Mouse (Mus musculus) MEL (cell line): ENCODE measurements at regions not wholly inside any gene's neighbourhood (a gene's known extent, or its start where the extent isn't known, plus 50 kb on each side); places are given as distances from the start of the nearest gene placed in this dataset.

ENCODE experiments used
- DNase-seq: peaks from one replicate; pipeline ENCODE4 v3.0.0; 2011; ENCODE audit warnings: low read depth, low spot score
- H3K27ac ChIP-seq: 2 replicates; pipeline ENCODE4 v1.5.1; 2012; ENCODE audit warnings: low read depth, mild to moderate bottlenecking, control low read depth, low read length, moderate library complexity; ENCODE audit not compliant: control insufficient read depth
- H3K27me3 ChIP-seq, 2 experiments: fragments of 150-350 bp in 1 of 2; sonication (generic) in 1 of 2; 2 replicates each; pipeline ENCODE4 v1.6.1; 2012; ENCODE audit warnings: low read length in 2 of 2, mild to moderate bottlenecking in 2 of 2, improper control_type of control experiment in 1 of 2, moderate library complexity in 1 of 2; ENCODE audit not compliant: insufficient read depth in 2 of 2, control insufficient read depth in 1 of 2
- H3K36me3 ChIP-seq, 2 experiments: 2 replicates each; pipeline ENCODE4 v1.6.1; 2012 to 2014; ENCODE audit warnings: low read length in 2 of 2, improper control_type of control experiment in 1 of 2, inconsistent platforms in 1 of 2, mild to moderate bottlenecking in 1 of 2; ENCODE audit not compliant: insufficient read depth in 2 of 2, control insufficient read depth in 1 of 2
- H3K4me1 ChIP-seq, 2 experiments: fragments of 150-350 bp in 1 of 2; sonication (generic) in 1 of 2; 2 replicates each; pipeline ENCODE4 v1.6.1; 2012; ENCODE audit warnings: low read length in 2 of 2, improper control_type of control experiment in 1 of 2, mild to moderate bottlenecking in 1 of 2; ENCODE audit not compliant: insufficient read depth in 2 of 2, control insufficient read depth in 1 of 2
- H3K4me3 ChIP-seq, 2 experiments: fragments of 150-350 bp in 1 of 2; sonication (generic) in 1 of 2; 2 replicates each; pipeline ENCODE4 v1.5.1; 2012; ENCODE audit warnings: low read depth in 2 of 2, low read length in 2 of 2, mild to moderate bottlenecking in 2 of 2, moderate library complexity in 2 of 2, control low read depth in 1 of 2, improper control_type of control experiment in 1 of 2; ENCODE audit not compliant: control insufficient read depth in 1 of 2, insufficient read depth in 1 of 2
- H3K79me2 ChIP-seq: 2 replicates; pipeline ENCODE4 v1.6.1; 2012; ENCODE audit warnings: mild to moderate bottlenecking, low read length, moderate library complexity; ENCODE audit not compliant: control insufficient read depth, poor library complexity, insufficient read depth
- H3K9ac ChIP-seq: 2 replicates; pipeline ENCODE4 v1.6.1; 2012; ENCODE audit warnings: low read depth, mild to moderate bottlenecking, control low read depth, low read length, moderate library complexity; ENCODE audit not compliant: control insufficient read depth, poor library complexity, severe bottlenecking
- H3K9me3 ChIP-seq: fragments of 150-350 bp; sonication (generic); replicated peaks from 2 replicates; pipeline ENCODE4 v1.6.1; 2012; ENCODE audit warnings: mild to moderate bottlenecking, low read length, improper control_type of control experiment, moderate library complexity; ENCODE audit not compliant: insufficient read depth
- CTCF ChIP-seq, 3 experiments: IDR thresholded peaks in 2 of 3; conservative IDR thresholded peaks in 1 of 3; 2 replicates each; pipeline ENCODE4 v1.5.1; 2011 to 2012; ENCODE audit warnings: low read length in 3 of 3, low read depth in 2 of 3, mild to moderate bottlenecking in 2 of 3, improper control_type of control experiment in 1 of 3, inconsistent platforms in 1 of 3, mixed read lengths in 1 of 3, moderate library complexity in 1 of 3; ENCODE audit not compliant: control insufficient read depth in 1 of 3, insufficient read depth in 1 of 3, poor library complexity in 1 of 3, severe bottlenecking in 1 of 3
- ELF1 ChIP-seq: IDR thresholded peaks from 2 replicates; pipeline ENCODE4 v1.6.1; 2014; ENCODE audit warnings: low read depth, mild to moderate bottlenecking, inconsistent platforms, low read length, improper control_type of control experiment, moderate library complexity
- EP300 ChIP-seq, 2 experiments: IDR thresholded peaks; 2 replicates each; pipeline ENCODE4 v1.6.1; 2011; ENCODE audit warnings: improper control_type of control experiment in 2 of 2, low read length in 2 of 2, low read depth in 1 of 2, mild to moderate bottlenecking in 1 of 2
- ETS1 ChIP-seq: IDR thresholded peaks from 2 replicates; pipeline ENCODE4 v1.6.1; 2012; ENCODE audit warnings: low read depth, mild to moderate bottlenecking, inconsistent platforms, low read length, improper control_type of control experiment, moderate library complexity
- GABPA ChIP-seq: IDR thresholded peaks from 2 replicates; pipeline ENCODE4 v1.6.1; 2012; ENCODE audit warnings: low read depth, mild to moderate bottlenecking, inconsistent platforms, low read length, improper control_type of control experiment, moderate library complexity
- HCFC1 ChIP-seq: IDR thresholded peaks from 2 replicates; pipeline ENCODE4 v1.6.1; 2012; ENCODE audit warnings: low read depth, mild to moderate bottlenecking, inconsistent platforms, low read length, improper control_type of control experiment, moderate library complexity
- JUND ChIP-seq: IDR thresholded peaks from 2 replicates; pipeline ENCODE4 v1.6.1; 2011; ENCODE audit warnings: low read depth, mild to moderate bottlenecking, improper control_type of control experiment, low read length
- KAT2A ChIP-seq: conservative IDR thresholded peaks from 2 replicates; pipeline ENCODE4 v1.6.1; 2012; ENCODE audit warnings: low read depth, low read length, improper control_type of control experiment, inconsistent platforms
- MAFK ChIP-seq: IDR thresholded peaks from 2 replicates; pipeline ENCODE4 v1.6.1; 2011; ENCODE audit warnings: low read depth, mild to moderate bottlenecking, low read length, improper control_type of control experiment, borderline replicate concordance
- MAX ChIP-seq: IDR thresholded peaks from 2 replicates; pipeline ENCODE4 v1.6.1; 2011; ENCODE audit warnings: low read length, improper control_type of control experiment
- MAZ ChIP-seq: IDR thresholded peaks from 2 replicates; pipeline ENCODE4 v1.6.1; 2012; ENCODE audit warnings: low read depth, mild to moderate bottlenecking, inconsistent platforms, low read length, improper control_type of control experiment
- MEF2A ChIP-seq: IDR thresholded peaks from 2 replicates; pipeline ENCODE4 v1.6.1; 2014; ENCODE audit warnings: low read depth, mild to moderate bottlenecking, inconsistent platforms, low read length, improper control_type of control experiment; ENCODE audit not compliant: poor library complexity, insufficient replicate concordance, severe bottlenecking; ENCODE audit errors: extremely low read depth
- MXI1 ChIP-seq: IDR thresholded peaks from 2 replicates; pipeline ENCODE4 v1.6.1; 2011; ENCODE audit warnings: mild to moderate bottlenecking, low read depth, low read length, improper control_type of control experiment
- MYB ChIP-seq: IDR thresholded peaks from 2 replicates; pipeline ENCODE4 v1.6.1; 2011; ENCODE audit warnings: mild to moderate bottlenecking, low read depth, low read length, improper control_type of control experiment
- NRF1 ChIP-seq: IDR thresholded peaks from 2 replicates; pipeline ENCODE4 v1.6.1; 2014; ENCODE audit warnings: low read depth, mild to moderate bottlenecking, inconsistent platforms, low read length, improper control_type of control experiment, moderate library complexity; ENCODE audit not compliant: poor library complexity, insufficient read depth, severe bottlenecking
- POLR2A ChIP-seq, 2 experiments: IDR thresholded peaks; 2 replicates each; pipeline ENCODE4 v1.6.1; 2011 to 2012; ENCODE audit warnings: low read length in 2 of 2, mild to moderate bottlenecking in 2 of 2, control low read depth in 1 of 2, improper control_type of control experiment in 1 of 2, low read depth in 1 of 2, moderate library complexity in 1 of 2; ENCODE audit not compliant: control insufficient read depth in 1 of 2, insufficient read depth in 1 of 2, poor library complexity in 1 of 2
- POLR2AphosphoS2 ChIP-seq: IDR thresholded peaks from 2 replicates; pipeline ENCODE4 v1.6.1; 2011; ENCODE audit warnings: low read length, improper control_type of control experiment
- RCOR1 ChIP-seq: IDR thresholded peaks from 2 replicates; pipeline ENCODE4 v1.6.1; 2012; ENCODE audit warnings: low read depth, mild to moderate bottlenecking, inconsistent platforms, low read length, improper control_type of control experiment
- SIN3A ChIP-seq: IDR thresholded peaks from 2 replicates; pipeline ENCODE4 v1.6.1; 2012; ENCODE audit warnings: low read length, improper control_type of control experiment, inconsistent platforms
- TAL1 ChIP-seq: IDR thresholded peaks from 2 replicates; pipeline ENCODE4 v1.6.1; 2012; ENCODE audit warnings: mild to moderate bottlenecking, inconsistent platforms, low read length, moderate library complexity, mixed read lengths
- TCF12 ChIP-seq: IDR thresholded peaks from 2 replicates; pipeline ENCODE4 v1.6.1; 2014; ENCODE audit warnings: low read depth, mild to moderate bottlenecking, inconsistent platforms, low read length, improper control_type of control experiment, moderate library complexity
- UBTF ChIP-seq: IDR thresholded peaks from 2 replicates; pipeline ENCODE4 v1.6.1; 2012; ENCODE audit warnings: low read depth, mild to moderate bottlenecking, inconsistent platforms, low read length, improper control_type of control experiment, moderate library complexity, borderline replicate concordance; ENCODE audit not compliant: insufficient read depth
- USF1 ChIP-seq: IDR thresholded peaks from 2 replicates; pipeline ENCODE4 v1.6.1; 2014; ENCODE audit warnings: low read depth, mild to moderate bottlenecking, inconsistent platforms, low read length, improper control_type of control experiment, moderate library complexity
- ZC3H11A ChIP-seq: IDR thresholded peaks from 2 replicates; pipeline ENCODE4 v1.6.1; 2012; ENCODE audit warnings: low read depth, mild to moderate bottlenecking, inconsistent platforms, low read length, improper control_type of control experiment
- ZKSCAN1 ChIP-seq: IDR thresholded peaks from 2 replicates; pipeline ENCODE4 v1.6.1; 2012; ENCODE audit warnings: low read depth, mild to moderate bottlenecking, inconsistent platforms, low read length, improper control_type of control experiment, moderate library complexity
- ZNF384 ChIP-seq: IDR thresholded peaks from 2 replicates; pipeline ENCODE4 v1.6.1; 2012; ENCODE audit warnings: low read depth, mild to moderate bottlenecking, inconsistent platforms, low read length, improper control_type of control experiment

DNA sequence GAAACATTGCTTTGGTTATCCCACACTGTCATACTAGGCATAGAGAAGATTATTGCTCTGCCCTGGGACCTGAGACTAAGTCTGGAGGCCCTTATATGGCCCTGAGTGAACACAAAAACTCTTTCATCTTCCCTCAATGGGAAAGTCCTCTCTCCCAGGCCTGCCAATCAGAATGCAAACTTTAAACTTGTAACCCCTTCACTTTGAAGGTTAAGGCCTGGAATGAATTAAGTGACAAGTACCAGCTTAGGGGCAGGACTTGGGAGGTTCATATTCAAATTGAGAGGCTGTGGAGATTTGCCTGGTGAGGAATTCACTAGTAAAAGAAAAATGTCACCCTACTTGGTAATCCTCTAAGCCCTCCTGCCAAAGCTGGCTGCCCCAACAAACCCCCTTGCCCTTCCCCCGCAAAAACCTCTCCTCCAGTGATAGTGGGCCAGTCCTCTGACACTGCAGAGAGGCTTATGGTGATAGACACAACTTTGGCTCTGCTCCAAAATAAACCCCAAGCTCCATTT lies 120.4 kb upstream of the Thpo start:
- no peaks in the 10 kb centered on the region for H3K4me1 ChIP-seq
- no peak for DNase-seq
- no peak for TF ChIP-seq KAT2A
- TF ChIP-seq ZNF384, result no peak
- no peak for TF ChIP-seq USF1
- TF ChIP-seq CTCF (IDR thresholded peaks at IDR 0.05 in 2 of 3, conservative IDR thresholded peaks at IDR 0.05 in 1 of 3; ENCODE audit: control insufficient read depth in 1 of 3, insufficient read depth in 1 of 3, low read depth in 2 of 3, low read length in 3 of 3, poor library complexity in 1 of 3, severe bottlenecking in 1 of 3), result no peak
- no peak for TF ChIP-seq TCF12
- no peak for TF ChIP-seq RCOR1
- TF ChIP-seq GABPA, result no peak
- TF ChIP-seq POLR2AphosphoS2, result no peak
- no peak for TF ChIP-seq HCFC1
- TF ChIP-seq MEF2A, result no peak
- TF ChIP-seq POLR2A (IDR thresholded peaks at IDR 0.05; ENCODE audit: control insufficient read depth in 1 of 2, insufficient read depth in 1 of 2, low read depth in 1 of 2, low read length in 2 of 2, poor library complexity in 1 of 2), result no peak

GRCm38 (mm10) chr16:20838151-20838550 lies 103.8 kb upstream of the Thpo start:
- Histone ChIP-seq H3K4me3 (no peak overlapping the region), H3K27me3 (peaks cover 4 to 16% of the 10 kb centered on the region in 2 experiments; a peak in 3 of 4 replicates), H3K27ac (no peak overlapping the region), H3K36me3 (no peaks in the 10 kb centered on the region; a peak in 1 of 4 replicates), H3K9me3 (no peaks in the 10 kb centered on the region), H3K79me2 (no peaks in the 10 kb centered on the region), H3K9ac (no peak overlapping the region), H3K4me1 (no peaks in the 10 kb centered on the region)
- no peak for DNase-seq
- TF ChIP-seq MYB (no peak), MXI1 (no peak), ZC3H11A (no peak), ELF1 (no peak), CTCF (IDR thresholded peaks at IDR 0.05 in 2 of 3, conservative IDR thresholded peaks at IDR 0.05 in 1 of 3; ENCODE audit: control insufficient read depth in 1 of 3, insufficient read depth in 1 of 3, low read depth in 2 of 3, low read length in 3 of 3, poor library complexity in 1 of 3, severe bottlenecking in 1 of 3) (no peak), ZKSCAN1 (no peak), MAFK (no peak), TAL1 (no peak), JUND (no peak), ZNF384 (no peak), UBTF (no peak), MAX (no peak), MAZ (no peak), TCF12 (no peak), NRF1 (no peak), SIN3A (no peak), EP300 (IDR thresholded peaks at IDR 0.05; ENCODE audit: low read depth in 1 of 2, low read length in 2 of 2) (no peak), ETS1 (no peak)

More for the DNA sequence above, 120.4 kb upstream of the Thpo start:
- H3K27ac ChIP-seq, result no peak overlapping the region
- no peak overlapping the region for H3K4me3 ChIP-seq
- no peaks in the 10 kb centered on the region; a peak in 1 of 4 replicates for H3K27me3 ChIP-seq
- H3K79me2 ChIP-seq, result no peaks in the 10 kb centered on the region
- H3K9ac ChIP-seq, result no peak overlapping the region
- no peaks in the 10 kb centered on the region for H3K36me3 ChIP-seq
- H3K9me3 ChIP-seq, result no peaks in the 10 kb centered on the region
